Mouse (Mus musculus) lung, adult 2 months (tissue): ENCODE measurements around the gene Tbc1d20. TPM values are rescaled to one million over a fixed set of nuclear protein-coding genes. Genes with fewer than 3 reads are reported as not detected.
"Not testable (repeated sequence)": the region's sequence is repeated elsewhere in the genome, so short reads cannot be mapped to it uniquely, and the experiment has no call there.

Experiments used
- DNase-seq: peaks from one replicate; pipeline ENCODE4 v3.0.0; 2022
- H3K4me1 ChIP-seq: fragments of 200-500 bp; 2 replicates; pipeline ENCODE4 v1.6.1; 2011; ENCODE audit warnings: low read length; ENCODE audit not compliant: control insufficient read depth, insufficient read depth
- H3K4me3 ChIP-seq: fragments of 200-500 bp; replicated peaks from 2 replicates; pipeline ENCODE3; 2011; ENCODE audit warnings: low read depth, mild to moderate bottlenecking, control low read depth, low read length; ENCODE audit errors: extremely low read depth
- CTCF ChIP-seq: fragments of 200-500 bp; IDR thresholded peaks from 2 replicates; pipeline ENCODE4 v1.5.1; 2011; ENCODE audit warnings: mild to moderate bottlenecking, low read length, control low read depth; ENCODE audit not compliant: insufficient read depth
- POLR2A ChIP-seq: fragments of 200-500 bp; IDR thresholded peaks from 2 replicates; pipeline ENCODE4 v1.6.1; 2011; ENCODE audit warnings: low read depth, mild to moderate bottlenecking, control low read depth, low read length, borderline replicate concordance; ENCODE audit errors: extremely low read depth
- WGBS: fragments of 180-500 bp; shearing (Covaris S2); methylation state at CpG from one replicate; pipeline ENCODE4 v1.1.7; 2018; 5-methylcytosine and 5-hydroxymethylcytosine counted together
- polyA plus RNA-seq: library from polyadenylated mRNA; depleted of rRNA; stranded (reverse); fragments of >200 nt; gene quantifications from 2 replicates; pipeline ENCODE4 v1.2.3, GENCODE M21; 2012; rRNA removed

Tbc1d20 gene
- 54.3 and 73.4 TPM in 2 replicates for polyA plus RNA-seq

DNA sequence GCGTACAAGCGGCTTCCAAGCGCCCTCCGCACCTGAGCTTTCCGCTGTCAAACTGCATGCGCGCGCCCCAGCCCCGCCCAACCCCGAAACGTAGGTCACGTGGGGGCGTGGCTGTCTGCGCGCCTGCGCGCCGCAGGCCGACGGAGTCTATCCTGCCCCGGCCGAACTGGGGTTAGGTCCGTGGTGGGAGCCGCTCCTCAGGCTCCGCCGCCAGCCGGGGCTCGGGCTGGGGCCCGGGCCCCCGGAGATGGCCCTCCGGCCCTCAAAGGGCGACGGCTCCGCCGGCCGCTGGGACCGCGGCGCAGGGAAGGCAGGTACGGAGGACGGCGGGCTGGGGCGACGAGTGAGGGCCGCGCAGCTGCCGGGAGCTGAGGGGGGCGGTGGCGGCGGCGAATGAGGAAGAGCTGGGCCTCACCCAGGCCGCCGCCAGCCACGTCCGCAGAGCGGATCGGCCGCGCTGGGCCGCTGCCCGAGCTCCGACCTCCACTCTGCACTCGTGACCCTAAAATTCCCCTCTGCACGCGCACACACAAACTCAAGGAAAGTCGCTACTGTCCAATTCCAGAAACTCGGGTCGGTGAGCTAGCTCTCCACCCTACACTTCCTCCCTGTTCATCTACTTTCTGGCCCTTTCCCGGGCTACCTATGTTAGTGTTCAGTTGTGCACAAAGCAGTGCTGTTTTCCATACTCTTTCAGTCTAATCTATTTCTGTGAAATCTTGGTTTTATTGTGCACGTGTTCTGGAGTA is at the start of gene Tbc1d20:
Gene Tbc1d20 (plus strand): TSS at position 102 of the 749 bp plus-strand sequence.
- peaks cover 25% of the 10 kb centered on the region for H3K4me1 ChIP-seq
- peak within 1 kb of the TSS; percentile 70 for H3K4me3 ChIP-seq
- under 1% methylated on average over 70 of the region's 70 CpGs for WGBS
- peak; percentile 91 for DNase-seq
- TF ChIP-seq POLR2A (peak; percentile 66; the same call in 1 of the 2 replicates), CTCF (no peak)

DNA sequence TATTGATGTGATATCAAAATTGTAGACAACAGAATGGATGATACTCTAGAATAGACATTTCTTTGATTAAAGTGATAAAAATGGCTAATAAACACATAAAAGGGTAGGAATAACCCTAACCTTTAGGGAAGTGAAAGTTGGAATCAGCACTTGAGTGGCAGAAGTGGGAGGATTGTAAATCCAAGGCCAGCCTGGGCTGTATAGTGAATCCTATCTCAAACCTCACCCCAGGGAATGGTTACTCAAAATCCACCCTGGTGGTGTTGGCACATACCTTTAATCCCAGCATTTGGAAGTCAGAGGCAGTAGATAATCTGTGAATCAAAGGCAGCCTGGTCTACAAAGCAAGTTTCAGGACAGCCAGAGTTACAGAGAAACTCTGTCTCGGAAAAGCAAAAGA is 46.4 kb upstream of the Tbc1d20 start:
- Histone ChIP-seq H3K4me3 (no peak overlapping the region), H3K4me1 (no peaks in the 10 kb centered on the region; the same call in 1 of the 2 replicates)
- TF ChIP-seq CTCF = no peak
- 76% methylated on average over 1 of the region's 1 CpGs for WGBS
- no peak for DNase-seq

- 50% methylated on average over 4 of the region's 4 CpGs for WGBS
- Histone ChIP-seq H3K4me3 (no peak overlapping the region), H3K4me1 (no peaks in the 10 kb centered on the region; the same call in 1 of the 2 replicates)
- TF ChIP-seq POLR2A = no peak
- TF ChIP-seq CTCF = no peak
- DNase-seq = no peak
Observed at GRCm38 (mm10) chr2:152250511-152250910, 43.1 kb upstream of the Tbc1d20 start.

- TF ChIP-seq CTCF = no peak
- Histone ChIP-seq H3K4me1 (no peaks in the 10 kb centered on the region), H3K4me3 (no peak overlapping the region)
- no peak for DNase-seq
- 98% methylated on average over 1 of the region's 1 CpGs for WGBS
Observed at GRCm38 (mm10) chr2:152259739-152260138, 33.9 kb upstream of the Tbc1d20 start.

- WGBS = 76% methylated on average over 2 of the region's 2 CpGs
- TF ChIP-seq CTCF (no peak), POLR2A (no peak)
Observed at GRCm38 (mm10) chr2:152273639-152274038, 20.0 kb upstream of the Tbc1d20 start.

DNA sequence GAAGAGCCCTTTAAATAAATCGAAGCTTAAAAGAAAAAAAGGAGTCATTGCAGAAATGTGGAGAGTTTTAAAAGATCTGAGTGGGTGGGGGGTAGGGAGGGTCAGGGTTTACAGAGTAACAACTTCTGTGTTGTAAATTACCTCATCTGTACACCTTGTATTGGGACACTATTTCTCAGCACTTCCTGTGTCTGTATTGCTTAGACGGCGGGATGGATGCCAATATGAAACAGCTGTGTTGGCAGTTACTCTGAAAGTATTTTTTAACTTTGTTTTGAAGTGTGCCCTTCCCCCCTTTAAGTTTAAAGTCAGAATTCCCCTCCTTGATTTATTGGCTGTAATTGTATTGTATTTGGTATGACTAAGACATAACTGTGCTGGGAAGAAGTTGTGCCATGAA is 12.2 kb upstream of the Tbc1d20 start:
- WGBS = 52% methylated on average over 3 of the region's 3 CpGs
- DNase-seq = no peak
- no peak for TF ChIP-seq POLR2A
- Histone ChIP-seq H3K4me1 (no peaks in the 10 kb centered on the region), H3K4me3 (no peak overlapping the region)

More at GRCm38 (mm10) chr2:152273639-152274038, 20.0 kb upstream of the Tbc1d20 start:
- Histone ChIP-seq H3K4me1 (no peaks in the 10 kb centered on the region), H3K4me3 (no peak overlapping the region)
- no peak for DNase-seq

DNA sequence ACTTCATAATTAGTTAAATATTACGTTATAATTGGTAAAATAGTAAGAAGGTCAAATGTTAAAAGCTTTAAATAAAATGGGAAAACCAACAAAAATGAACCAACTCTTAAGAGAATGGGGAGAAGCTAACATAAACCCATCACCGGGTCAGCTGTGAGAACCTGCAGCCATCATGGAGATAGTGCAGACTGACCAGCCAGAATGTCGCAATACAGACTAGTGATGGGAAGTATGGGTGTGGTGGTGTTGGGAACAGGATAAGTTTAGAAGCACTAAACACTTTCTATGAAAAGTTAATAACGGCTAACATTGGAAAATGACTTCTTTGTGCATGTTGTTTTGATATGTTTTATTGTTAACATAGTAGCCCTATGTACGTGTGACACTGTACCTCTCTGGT is 6.1 kb upstream of the Tbc1d20 start:
- TF ChIP-seq CTCF = no peak
- no peak for TF ChIP-seq POLR2A
- no peak overlapping the region for H3K4me3 ChIP-seq
- WGBS = 82% methylated on average over 5 of the region's 5 CpGs
- no peak for DNase-seq
- H3K4me1 ChIP-seq = no peaks in the 10 kb centered on the region

GRCm38 (mm10) chr2:152288046-152288445 is 5.6 kb upstream of the Tbc1d20 start:
- no peak for DNase-seq
- H3K4me3 ChIP-seq = no peak overlapping the region
- H3K4me1 ChIP-seq = no peaks in the 10 kb centered on the region
- WGBS = 73% methylated on average over 8 of the region's 8 CpGs
- TF ChIP-seq POLR2A (no peak), CTCF (no peak)

GRCm38 (mm10) chr2:152289623-152290022 is 4.0 kb upstream of the Tbc1d20 start:
- DNase-seq, H3K4me3 ChIP-seq, H3K4me1 ChIP-seq: not testable (repeated sequence)
- 62% methylated on average over 2 of the region's 2 CpGs for WGBS

DNA sequence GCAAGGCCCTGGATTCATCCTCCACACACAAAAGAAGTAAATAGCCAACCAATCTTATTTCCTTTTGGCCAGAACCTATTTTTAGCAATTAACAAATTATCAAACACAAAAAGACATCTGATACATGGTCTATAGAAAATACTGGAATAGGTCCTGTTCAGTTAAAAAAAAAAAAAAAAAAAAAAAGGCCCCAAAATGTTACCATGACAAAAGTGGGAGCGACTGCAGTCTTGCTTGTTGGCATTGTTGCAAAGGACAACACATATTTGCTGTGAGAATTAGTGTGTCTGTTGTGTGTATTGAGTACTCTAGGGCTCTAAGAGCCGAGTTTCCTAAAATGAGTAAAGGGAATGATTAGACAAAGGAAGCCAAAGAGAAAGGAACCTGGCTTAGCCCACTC is 1.2 kb upstream of the Tbc1d20 start:
- WGBS = 66% methylated on average over 2 of the region's 2 CpGs
- no peak for DNase-seq
- TF ChIP-seq CTCF (no peak), POLR2A (no peak)
- H3K4me3 ChIP-seq = no peak overlapping the region
- H3K4me1 ChIP-seq = peaks cover 18% of the 10 kb centered on the region
